Mouse (Mus musculus) macrophage (primary cell): ENCODE data around the gene Ugt1a6a. TPM values are rescaled to one million over a fixed set of nuclear protein-coding genes. Genes with fewer than 3 reads are reported as not detected.

Experiments used
- H3K27ac ChIP-seq: fragments of 350-480 bp; formaldehyde crosslinking; 2 replicates; pipeline ENCODE4 v1.9.0; 2021
- H3K36me3 ChIP-seq: fragments of 350-480 bp; formaldehyde crosslinking; 2 replicates; pipeline ENCODE4 v1.9.0; 2021; ENCODE audit errors: inconsistent target
- H3K4me3 ChIP-seq: fragments of 350-480 bp; formaldehyde crosslinking; 2 replicates; pipeline ENCODE4 v1.9.0; 2021; ENCODE audit errors: inconsistent target
- H3K79me2 ChIP-seq: fragments of 350-480 bp; formaldehyde crosslinking; 2 replicates; pipeline ENCODE4 v1.9.0; 2021; ENCODE audit errors: inconsistent target
- WGBS: methylation state at CpG from one replicate; pipeline ENCODE4 v1.1.7; 2026; ENCODE audit warnings: inconsistent platforms; ENCODE audit not compliant: missing documents; 5-methylcytosine and 5-hydroxymethylcytosine counted together
- polyA plus RNA-seq: library from polyadenylated mRNA; stranded (reverse); fragments of 250-400 nt; gene quantifications from 3 replicates; pipeline ENCODE4 v1.2.4, GENCODE M21; 2018; ENCODE audit warnings: inconsistent platforms

Ugt1a6a gene
- polyA plus RNA-seq, 1 experiment from 2014 or later, result 2.5 TPM

- Histone ChIP-seq H3K27ac (no peak overlapping the region), H3K4me3 (no peak overlapping the region), H3K79me2 (no peaks in the 10 kb centered on the region), H3K36me3 (no peaks in the 10 kb centered on the region)
- 61% methylated on average over 8 of the region's 8 CpGs for WGBS
Measured at GRCm38 (mm10) chr1:88253106-88253505, 118.5 kb downstream of the Ugt1a6a start.

DNA sequence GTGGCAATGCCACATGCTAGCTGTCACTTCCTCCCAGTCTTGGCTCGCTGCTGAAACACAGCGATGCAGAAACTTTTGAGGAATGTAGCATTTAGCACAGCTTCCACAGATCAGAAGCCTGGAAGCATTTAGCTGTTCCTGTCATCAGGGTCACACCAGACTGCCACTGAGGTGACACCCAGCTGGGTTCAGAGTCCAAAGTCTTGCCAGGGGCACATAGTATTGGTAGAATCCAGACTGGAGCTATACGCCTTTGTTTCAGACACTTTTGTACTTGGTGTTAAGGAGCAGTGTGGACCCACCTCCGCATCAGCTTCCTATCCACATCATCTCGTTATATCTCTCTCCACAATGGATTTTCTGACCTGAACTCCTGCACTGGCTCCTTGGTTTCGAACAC is 118.9 kb downstream of the Ugt1a6a start:
- H3K79me2 ChIP-seq, result no peaks in the 10 kb centered on the region
- WGBS, result 76% methylated on average over 6 of the region's 6 CpGs

GRCm38 (mm10) chr1:88254793-88255465 is 120.3 kb downstream of the Ugt1a6a start:
- Histone ChIP-seq H3K27ac (no peak overlapping the region), H3K4me3 (no peak overlapping the region), H3K79me2 (no peaks in the 10 kb centered on the region), H3K36me3 (no peaks in the 10 kb centered on the region)
- 91% methylated on average over 12 of the region's 12 CpGs for WGBS

More for the DNA sequence above, 118.9 kb downstream of the Ugt1a6a start:
- H3K4me3 ChIP-seq, result no peak overlapping the region
- H3K27ac ChIP-seq, result no peak overlapping the region
- H3K36me3 ChIP-seq, result no peaks in the 10 kb centered on the region

GRCm38 (mm10) chr1:88255466-88255857 is 120.9 kb downstream of the Ugt1a6a start:
- Histone ChIP-seq H3K4me3 (no peak overlapping the region), H3K27ac (no peak overlapping the region), H3K36me3 (no peaks in the 10 kb centered on the region), H3K79me2 (no peaks in the 10 kb centered on the region)
- 62% methylated on average over 2 of the region's 2 CpGs for WGBS

DNA sequence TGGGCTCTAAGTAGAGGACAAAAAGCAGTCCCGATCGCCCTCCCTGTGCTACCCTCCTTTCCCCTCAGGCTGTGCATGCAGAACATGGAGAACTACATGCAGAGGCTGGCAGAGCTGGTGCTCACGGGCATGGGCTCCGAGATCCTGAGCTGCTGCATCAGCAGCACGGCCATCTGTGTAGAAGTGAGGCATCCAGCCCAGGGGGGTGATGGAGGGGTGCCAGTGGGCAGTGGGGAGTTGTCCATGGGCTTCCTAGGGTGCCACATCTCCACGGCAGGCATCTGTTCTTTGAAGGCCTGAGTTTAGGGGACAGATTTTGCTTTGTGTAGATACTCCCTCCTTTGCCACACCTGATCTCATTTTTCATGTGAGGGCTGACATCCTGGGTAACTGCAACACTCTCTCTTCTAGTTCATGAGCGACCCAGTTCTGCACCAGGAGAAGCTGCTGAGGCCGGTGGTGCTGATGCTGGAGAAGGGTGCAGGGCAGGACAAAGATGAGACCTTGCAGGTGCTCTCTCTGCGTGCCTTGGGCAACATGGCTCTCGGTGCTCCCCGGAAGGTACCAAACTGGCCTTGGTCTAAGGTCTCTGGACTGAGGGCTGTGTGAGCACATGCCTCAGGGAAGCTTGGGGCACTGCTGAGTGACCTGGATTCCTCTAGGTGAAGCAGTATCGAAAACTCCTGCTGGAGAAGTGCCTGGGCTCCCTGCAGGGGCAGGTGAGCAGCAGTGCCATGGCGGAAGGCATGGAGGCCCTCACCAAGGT is 121.6 kb downstream of the Ugt1a6a start:
- no peak overlapping the region for H3K4me3 ChIP-seq
- no peaks in the 10 kb centered on the region for H3K36me3 ChIP-seq
- no peaks in the 10 kb centered on the region for H3K79me2 ChIP-seq
- 85% methylated on average over 13 of the region's 13 CpGs for WGBS
- no peak overlapping the region for H3K27ac ChIP-seq

- WGBS, result 83% methylated on average over 10 of the region's 10 CpGs
- no peak overlapping the region for H3K4me3 ChIP-seq
- no peaks in the 10 kb centered on the region for H3K79me2 ChIP-seq
- no peak overlapping the region for H3K27ac ChIP-seq
- H3K36me3 ChIP-seq, result no peaks in the 10 kb centered on the region
Measured at GRCm38 (mm10) chr1:88256886-88257663, 122.5 kb downstream of the Ugt1a6a start.

DNA sequence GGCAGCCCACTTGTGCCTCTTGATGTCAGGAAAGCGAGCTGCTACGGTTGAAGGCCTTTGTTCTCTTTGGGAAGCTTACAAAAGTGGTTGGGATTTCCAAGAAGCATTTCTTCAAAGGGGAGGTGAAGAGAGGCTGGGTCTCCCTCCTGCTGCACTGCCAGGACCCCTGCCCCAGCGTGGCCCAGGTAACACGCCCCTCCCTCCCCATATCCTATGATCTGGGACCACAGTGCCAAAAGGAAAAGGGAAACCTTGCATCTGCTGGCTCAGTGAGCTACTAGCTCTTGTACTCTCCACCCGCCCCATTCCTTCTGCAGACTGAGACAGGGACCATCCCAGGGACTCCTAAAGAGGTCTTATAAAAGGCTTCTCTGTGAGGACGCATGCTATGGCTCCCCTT is 123.1 kb downstream of the Ugt1a6a start:
- Histone ChIP-seq H3K79me2 (no peaks in the 10 kb centered on the region), H3K27ac (no peak overlapping the region), H3K36me3 (peaks cover under 1% of the 10 kb centered on the region; the same call in 1 of the 2 replicates), H3K4me3 (no peak overlapping the region)
- WGBS, result 85% methylated on average over 6 of the region's 6 CpGs

GRCm38 (mm10) chr1:88258361-88258760 is 123.8 kb downstream of the Ugt1a6a start:
- Histone ChIP-seq H3K27ac (no peak overlapping the region), H3K36me3 (peaks cover 8% of the 10 kb centered on the region), H3K4me3 (no peak overlapping the region), H3K79me2 (no peaks in the 10 kb centered on the region)
- WGBS, result 72% methylated on average over 6 of the region's 6 CpGs

DNA sequence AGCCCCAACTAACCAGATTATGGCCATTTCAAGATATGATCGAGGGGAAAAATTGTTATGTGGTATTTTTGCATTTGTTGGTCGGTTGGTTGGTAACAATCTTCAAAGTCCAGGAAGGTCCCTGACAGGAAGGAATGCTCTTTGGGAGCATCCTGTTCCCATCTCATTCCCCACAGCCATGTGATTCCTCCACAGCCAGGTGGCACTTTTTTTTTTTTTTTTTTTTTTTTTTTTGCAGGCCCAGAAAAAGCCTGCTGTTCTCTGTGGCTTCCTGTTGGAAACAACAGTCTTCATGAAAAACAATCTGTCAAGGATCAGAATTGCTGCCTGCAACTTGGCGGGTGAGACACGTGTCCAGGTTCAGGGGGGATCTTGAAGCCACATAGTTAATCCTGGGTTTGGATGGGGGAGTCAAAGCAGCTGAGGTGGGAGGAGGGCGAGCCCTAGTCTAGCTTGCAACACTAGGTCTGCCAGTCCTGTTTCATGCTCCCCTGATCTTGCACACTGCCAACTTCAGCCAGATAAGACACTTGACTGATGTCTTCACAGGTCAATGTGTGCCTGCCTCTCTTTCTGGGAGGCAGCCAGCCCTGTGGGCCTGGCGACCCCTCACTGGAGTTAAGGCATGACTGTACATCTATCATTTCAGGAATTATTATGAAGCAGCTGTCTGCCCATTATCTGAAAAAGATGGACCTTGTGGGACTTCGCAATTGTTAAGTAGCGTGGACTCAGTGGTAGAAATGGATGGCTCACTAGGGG is 124.5 kb downstream of the Ugt1a6a start:
- peaks cover 15% of the 10 kb centered on the region for H3K36me3 ChIP-seq
- no peaks in the 10 kb centered on the region for H3K79me2 ChIP-seq
- H3K4me3 ChIP-seq, result no peak overlapping the region
- H3K27ac ChIP-seq, result no peak overlapping the region
- WGBS, result 51% methylated on average over 8 of the region's 8 CpGs

- no peak overlapping the region for H3K4me3 ChIP-seq
- 85% methylated on average over 4 of the region's 4 CpGs for WGBS
- H3K79me2 ChIP-seq, result no peaks in the 10 kb centered on the region
- peaks cover 20% of the 10 kb centered on the region for H3K36me3 ChIP-seq
- H3K27ac ChIP-seq, result no peak overlapping the region
Measured at GRCm38 (mm10) chr1:88259643-88260024, 125.0 kb downstream of the Ugt1a6a start.

GRCm38 (mm10) chr1:88260114-88260513 is 125.5 kb downstream of the Ugt1a6a start:
- WGBS, result 82% methylated on average over 6 of the region's 6 CpGs
- Histone ChIP-seq H3K27ac (no peak overlapping the region), H3K36me3 (peaks cover 25% of the 10 kb centered on the region)

DNA sequence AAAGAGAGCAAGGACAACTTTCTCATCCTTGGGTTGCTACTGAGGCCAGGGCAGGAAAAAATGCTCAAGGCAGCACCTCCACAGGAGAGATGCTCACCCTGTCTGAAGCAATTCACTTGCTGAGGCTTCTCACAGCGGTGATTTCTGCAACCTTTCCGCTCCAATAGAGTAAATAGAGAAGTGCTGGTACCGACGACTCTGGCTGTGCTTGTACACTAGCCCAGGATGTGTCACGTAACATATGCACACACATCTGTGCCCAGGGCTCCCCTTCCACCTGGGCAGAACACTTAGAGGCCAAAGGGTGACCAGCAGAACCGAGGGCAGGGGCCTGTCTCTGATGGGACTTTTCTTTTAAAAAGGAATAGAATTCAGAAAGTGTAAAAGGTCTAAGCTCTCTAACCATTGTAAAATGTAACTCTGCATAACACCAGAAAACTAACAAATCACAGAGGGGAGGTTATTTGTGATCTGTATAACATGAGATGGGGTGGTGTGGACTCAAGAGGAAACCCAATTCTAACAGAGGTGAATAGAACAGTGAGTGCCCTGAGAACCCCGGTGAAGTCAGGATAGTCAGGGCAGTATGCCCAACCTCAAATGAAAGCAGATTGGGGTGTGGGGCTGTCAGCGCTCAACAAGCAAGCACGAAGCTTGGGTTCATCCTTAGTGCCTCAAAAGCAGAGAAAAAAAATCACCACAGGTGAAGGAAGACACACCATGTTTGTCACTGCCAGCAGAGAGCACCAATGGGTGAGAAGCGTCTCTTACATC is 126.2 kb downstream of the Ugt1a6a start:
- H3K4me3 ChIP-seq, result no peak overlapping the region
- H3K27ac ChIP-seq, result no peak overlapping the region
- 63% methylated on average over 10 of the region's 10 CpGs for WGBS
- H3K36me3 ChIP-seq, result peaks cover 32% of the 10 kb centered on the region
- H3K79me2 ChIP-seq, result no peaks in the 10 kb centered on the region

More at GRCm38 (mm10) chr1:88260114-88260513, 125.5 kb downstream of the Ugt1a6a start:
- H3K79me2 ChIP-seq, result no peaks in the 10 kb centered on the region
- H3K4me3 ChIP-seq, result no peak overlapping the region

DNA sequence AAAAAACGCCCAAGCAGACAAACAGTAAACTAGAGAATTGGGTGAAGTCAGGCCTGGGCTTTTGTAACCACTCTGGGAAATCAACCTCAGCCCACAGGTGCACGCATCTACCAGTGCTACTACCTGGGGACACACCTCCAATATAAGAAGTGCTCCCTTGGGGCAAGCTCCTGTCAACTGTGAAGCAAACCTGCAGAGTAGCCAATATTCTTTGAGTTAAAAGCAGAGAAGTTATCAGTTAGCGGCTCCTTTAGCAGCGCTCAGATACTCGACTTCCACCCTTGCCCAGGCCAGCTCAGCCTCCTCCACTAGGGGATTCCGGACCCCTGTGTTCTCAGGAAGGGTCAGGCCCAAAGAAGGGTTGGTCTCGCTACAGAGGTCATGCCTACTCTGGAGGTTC is 127.1 kb downstream of the Ugt1a6a start:
- H3K27ac ChIP-seq, result no peak overlapping the region
- no peak overlapping the region for H3K4me3 ChIP-seq
- 88% methylated on average over 7 of the region's 7 CpGs for WGBS
- no peaks in the 10 kb centered on the region for H3K79me2 ChIP-seq
- peaks cover 41% of the 10 kb centered on the region for H3K36me3 ChIP-seq

DNA sequence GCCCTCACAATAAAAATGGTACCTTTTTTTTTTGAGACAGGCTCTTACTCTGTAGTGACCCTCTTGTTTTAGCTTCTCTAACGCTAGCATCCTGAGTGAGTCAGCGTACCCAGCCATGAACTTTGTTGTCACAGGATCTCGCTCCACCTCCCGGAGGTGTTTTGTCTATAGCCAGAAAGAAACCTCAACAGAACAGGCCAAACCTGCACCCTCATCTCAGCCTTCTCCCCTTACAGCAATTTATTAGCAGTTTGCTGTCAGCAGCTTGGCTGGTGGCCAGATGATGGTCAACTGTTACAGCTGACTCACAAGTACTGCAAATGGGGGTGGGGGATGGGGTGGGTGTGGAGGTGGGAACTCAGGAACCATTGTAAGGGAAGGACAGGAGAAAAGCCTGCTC is 127.6 kb downstream of the Ugt1a6a start:
- Histone ChIP-seq H3K4me3 (no peak overlapping the region), H3K27ac (no peak overlapping the region), H3K79me2 (no peaks in the 10 kb centered on the region), H3K36me3 (peaks cover 47% of the 10 kb centered on the region)
- 48% methylated on average over 4 of the region's 4 CpGs for WGBS
